In genomic region chr1:20180157-20180556, GRCm38 (mm10) we compare ENCODE assay signal across 23 mouse cellular contexts.
"Had no signal": no experiment of that assay in that cellular context is flagged by ENCODE, and none has a peak within 500 bp of the region (broad histone marks: within the 10 kb centered on the region; RNA-seq: fewer than 3 reads in every experiment).

No protein-coding gene starts in this region.

- H3K4me2 ChIP-seq: limb, embryonic 13.5 days; liver, embryonic 12.5 days; liver, embryonic 15.5 days; lung, embryonic 15.5 days; midbrain, embryonic 11.5 days had no signal

- H3K27me3 ChIP-seq: limb, embryonic 13.5 days; liver, embryonic 12.5 days; liver, embryonic 15.5 days; lung, embryonic 15.5 days; megakaryocyte, embryonic 14.5 days had no signal

- H3K9me3 ChIP-seq: limb, embryonic 10.5 days; limb, embryonic 13.5 days; liver, embryonic 12.5 days; liver, embryonic 15.5 days; lung, embryonic 15.5 days; megakaryocyte, embryonic 14.5 days had no signal

- H3K36me3 ChIP-seq: limb, embryonic 10.5 days; limb, embryonic 13.5 days; liver, embryonic 12.5 days; liver, embryonic 15.5 days; lung, embryonic 15.5 days had no signal

- ATAC-seq: liver, embryonic 12.5 days had no signal

- H3K27ac ChIP-seq: kidney, postnatal 0 days; layer of hippocampus, adult 2 months; limb, embryonic 10.5 days; limb, embryonic 13.5 days; liver, embryonic 12.5 days; liver, embryonic 15.5 days; lung, embryonic 15.5 days; stomach, postnatal 0 days had no signal

- H3K4me1 ChIP-seq: limb, embryonic 13.5 days; liver, embryonic 12.5 days; liver, embryonic 15.5 days; lung, embryonic 15.5 days; megakaryocyte, embryonic 14.5 days had no signal

- H3K4me3 ChIP-seq: layer of hippocampus, adult 2 months; limb, embryonic 10.5 days; limb, embryonic 13.5 days; liver, embryonic 12.5 days; liver, embryonic 15.5 days; lung, embryonic 15.5 days; megakaryocyte, embryonic 14.5 days had no signal

- DNase-seq: kidney, adult 2 months; kidney, postnatal 25 days; layer of hippocampus, adult 9-11 months; liver; lung, adult 18-20 months; lung, postnatal 10 days; lung, postnatal 36 days; midbrain, embryonic 14.5 days; right cerebral cortex, adult 18-20 months; right cerebral cortex, postnatal 14 days; right cerebral cortex, postnatal 4 days; thymus, adult 2 months; thymus, postnatal 25 days had no signal

- H3K9ac ChIP-seq: limb, embryonic 13.5 days; liver, embryonic 12.5 days; liver, embryonic 15.5 days; lung, embryonic 15.5 days had no signal
